Mouse (Mus musculus): ENCODE results near the gene Dysf. TPM values are rescaled to one million over a fixed set of nuclear protein-coding genes. Genes with fewer than 3 reads are reported as not detected.

Dysf gene
- polyA plus RNA-seq, 1 experiment = 5.9 TPM

- no peak overlapping the region for H3K27ac ChIP-seq (ENCODE audit: insufficient read depth, low read length)
- WGBS = 50% methylated on average over 8 of the region's 8 CpGs
- TF ChIP-seq POLR2A (IDR thresholded peaks at IDR 0.05; ENCODE audit: borderline replicate concordance, insufficient read depth, low read length) (no peak), CTCF (IDR thresholded peaks at IDR 0.05; ENCODE audit: borderline replicate concordance, insufficient read depth, low read depth, low read length) (no peak)
- no peak overlapping the region for H3K4me3 ChIP-seq (replicated peaks; ENCODE audit: insufficient read depth, low read depth, low read length)
- peaks cover 7% of the 10 kb centered on the region; the same call in 1 of the 2 replicates for H3K4me1 ChIP-seq (ENCODE audit: control insufficient read depth, insufficient read depth, low read length)
- no peaks in the 10 kb centered on the region for H3K27me3 ChIP-seq (ENCODE audit: control insufficient read depth, insufficient read depth, low read length)
- DNase-seq = no peak
Observed at GRCm38 (mm10) chr6:84232063-84232760, 223.8 kb downstream of the Dysf start.

GRCm38 (mm10) chr6:84233783-84234182 lies 225.4 kb downstream of the Dysf start:
- Histone ChIP-seq H3K4me3 (replicated peaks; ENCODE audit: insufficient read depth, low read depth, low read length) (no peak overlapping the region), H3K27ac (ENCODE audit: insufficient read depth, low read length) (no peak overlapping the region), H3K4me1 (ENCODE audit: control insufficient read depth, insufficient read depth, low read length) (peaks cover 7% of the 10 kb centered on the region; the same call in 1 of the 2 replicates), H3K27me3 (ENCODE audit: control insufficient read depth, insufficient read depth, low read length) (no peaks in the 10 kb centered on the region)
- no peak for TF ChIP-seq POLR2A (IDR thresholded peaks at IDR 0.05; ENCODE audit: borderline replicate concordance, insufficient read depth, low read length)
- TF ChIP-seq CTCF (IDR thresholded peaks at IDR 0.05; ENCODE audit: borderline replicate concordance, insufficient read depth, low read depth, low read length) = no peak
- DNase-seq = no peak
- 76% methylated on average over 6 of the region's 6 CpGs for WGBS

GRCm38 (mm10) chr6:84235365-84235764 lies 227.0 kb downstream of the Dysf start:
- DNase-seq = no peak
- TF ChIP-seq POLR2A (IDR thresholded peaks at IDR 0.05; ENCODE audit: borderline replicate concordance, insufficient read depth, low read length) (no peak), CTCF (IDR thresholded peaks at IDR 0.05; ENCODE audit: borderline replicate concordance, insufficient read depth, low read depth, low read length) (no peak)
- Histone ChIP-seq H3K4me1 (ENCODE audit: control insufficient read depth, insufficient read depth, low read length) (peaks cover 7% of the 10 kb centered on the region; the same call in 1 of the 2 replicates), H3K27ac (ENCODE audit: insufficient read depth, low read length) (no peak overlapping the region), H3K4me3 (replicated peaks; ENCODE audit: insufficient read depth, low read depth, low read length) (no peak overlapping the region), H3K27me3 (ENCODE audit: control insufficient read depth, insufficient read depth, low read length) (no peaks in the 10 kb centered on the region)
- 94% methylated on average over 2 of the region's 2 CpGs for WGBS

DNA sequence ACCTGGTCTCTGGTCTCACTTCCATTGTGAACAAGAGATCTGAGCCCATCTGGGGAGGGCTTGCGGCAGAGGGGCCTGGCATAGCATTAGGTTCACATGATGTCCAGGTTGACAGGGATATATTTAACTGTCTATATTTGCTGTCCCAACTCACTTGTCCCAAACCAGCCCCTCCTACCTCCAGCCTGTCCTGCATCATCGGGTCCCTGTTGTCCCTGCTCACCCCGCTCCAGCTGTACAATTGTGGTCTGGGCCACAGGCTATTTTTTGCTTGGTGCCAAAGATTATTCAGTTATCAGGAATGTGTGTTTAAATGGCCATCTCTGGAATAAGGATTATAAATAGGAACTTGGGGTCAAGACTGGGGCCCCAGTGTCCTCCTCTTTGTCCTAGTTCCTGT lies 235.0 kb downstream of the Dysf start:
- no peak for DNase-seq
- Histone ChIP-seq H3K27ac (ENCODE audit: insufficient read depth, low read length) (no peak overlapping the region), H3K4me3 (replicated peaks; ENCODE audit: insufficient read depth, low read depth, low read length) (no peak overlapping the region), H3K4me1 (ENCODE audit: control insufficient read depth, insufficient read depth, low read length) (no peaks in the 10 kb centered on the region), H3K27me3 (ENCODE audit: control insufficient read depth, insufficient read depth, low read length) (no peaks in the 10 kb centered on the region)
- WGBS = 95% methylated on average over 3 of the region's 3 CpGs
- no peak for TF ChIP-seq POLR2A (IDR thresholded peaks at IDR 0.05; ENCODE audit: borderline replicate concordance, insufficient read depth, low read length)
- no peak for TF ChIP-seq CTCF (IDR thresholded peaks at IDR 0.05; ENCODE audit: borderline replicate concordance, insufficient read depth, low read depth, low read length)

GRCm38 (mm10) chr6:84246101-84246760 lies 237.8 kb downstream of the Dysf start:
- 75% methylated on average over 4 of the region's 4 CpGs for WGBS
- no peaks in the 10 kb centered on the region for H3K27me3 ChIP-seq (ENCODE audit: control insufficient read depth, insufficient read depth, low read length)
- DNase-seq = no peak

GRCm38 (mm10) chr6:84246979-84247378 lies 238.6 kb downstream of the Dysf start:
- WGBS = 67% methylated on average over 5 of the region's 5 CpGs
- H3K27me3 ChIP-seq (ENCODE audit: control insufficient read depth, insufficient read depth, low read length) = no peaks in the 10 kb centered on the region
- no peaks in the 10 kb centered on the region for H3K4me1 ChIP-seq (ENCODE audit: control insufficient read depth, insufficient read depth, low read length)
- no peak overlapping the region for H3K4me3 ChIP-seq (replicated peaks; ENCODE audit: insufficient read depth, low read depth, low read length)
- TF ChIP-seq CTCF (IDR thresholded peaks at IDR 0.05; ENCODE audit: borderline replicate concordance, insufficient read depth, low read depth, low read length) (no peak), POLR2A (IDR thresholded peaks at IDR 0.05; ENCODE audit: borderline replicate concordance, insufficient read depth, low read length) (no peak)
- H3K27ac ChIP-seq (ENCODE audit: insufficient read depth, low read length) = no peak overlapping the region
- DNase-seq = no peak

More at GRCm38 (mm10) chr6:84246101-84246760, 237.8 kb downstream of the Dysf start:
- Histone ChIP-seq H3K4me1 (ENCODE audit: control insufficient read depth, insufficient read depth, low read length) (no peaks in the 10 kb centered on the region), H3K4me3 (replicated peaks; ENCODE audit: insufficient read depth, low read depth, low read length) (no peak overlapping the region), H3K27ac (ENCODE audit: insufficient read depth, low read length) (no peak overlapping the region)
- TF ChIP-seq POLR2A (IDR thresholded peaks at IDR 0.05; ENCODE audit: borderline replicate concordance, insufficient read depth, low read length) (no peak), CTCF (IDR thresholded peaks at IDR 0.05; ENCODE audit: borderline replicate concordance, insufficient read depth, low read depth, low read length) (no peak)

Other genes with a start within 250 kb of the Dysf start
- not detected in 2 replicates for gene Ankrd53, start 245.9 kb upstream of the Dysf start, polyA plus RNA-seq (2012; rRNA removed)
- 73.1 and 80.1 TPM in 2 replicates for gene Tex261, start 232.8 kb upstream of the Dysf start, polyA plus RNA-seq (2012; rRNA removed)
- 22.2 and 23.6 TPM in 2 replicates for gene Nagk, start 213.6 kb upstream of the Dysf start, polyA plus RNA-seq (2012; rRNA removed)
- 53.5 and 55.7 TPM in 2 replicates for gene Paip2b, start 176.8 kb upstream of the Dysf start, polyA plus RNA-seq (2012; rRNA removed)
- 59.6 and 62.7 TPM in 2 replicates for gene Zfp638, start 141.5 kb upstream of the Dysf start, polyA plus RNA-seq (2012; rRNA removed)